Mouse (Mus musculus): Measurements from ENCODE around the gene Gm20388.

DNA sequence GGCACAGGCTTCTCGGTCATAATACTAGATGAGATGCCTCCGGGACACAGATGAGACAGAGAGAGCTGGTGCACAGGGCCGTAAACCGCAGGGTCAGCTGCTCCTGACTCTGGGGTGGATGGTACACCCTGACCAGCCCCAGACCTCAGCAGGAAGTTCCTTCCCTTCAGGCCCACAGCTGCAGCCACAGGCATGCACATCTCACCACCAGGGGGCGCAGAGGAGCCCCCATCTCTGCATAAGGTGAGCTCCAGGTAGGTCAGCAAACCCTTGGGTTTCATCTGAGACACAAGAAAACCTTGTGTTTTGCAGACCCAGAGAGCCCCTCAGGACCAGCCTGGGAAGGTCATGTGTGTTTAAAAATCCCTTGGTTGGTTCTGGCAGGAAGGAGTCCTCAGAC is 1059.7 kb downstream of the Gm20388 start:
- TF ChIP-seq GATA1 (IDR thresholded peaks at IDR 0.05; ENCODE audit: low read length) (no peak), TAL1 (IDR thresholded peaks at IDR 0.05; ENCODE audit: low read length) (no peak)

Measured in erythroblast, embryonic 14.5 days (primary cell).